Mouse (Mus musculus): ENCODE measurements around the gene Cfap299.

DNA sequence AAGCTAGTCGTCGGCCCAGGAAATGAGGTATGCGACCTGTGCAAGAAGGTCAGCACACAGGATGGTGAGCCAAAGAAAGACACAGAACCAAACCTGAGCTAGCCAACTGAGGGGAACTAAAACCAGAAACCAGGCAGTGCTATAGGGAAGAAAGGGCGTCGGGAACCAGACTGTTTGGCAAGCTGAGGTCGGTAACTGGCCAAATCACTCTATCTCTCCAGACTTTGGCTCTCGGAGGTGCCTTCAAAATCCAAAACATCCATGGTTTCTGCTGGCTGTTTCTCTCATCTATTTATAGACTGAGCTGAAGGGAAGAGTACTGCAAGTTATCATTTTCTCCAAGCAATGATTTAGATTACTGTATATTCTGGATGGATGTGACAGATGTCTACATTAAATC is 477.9 kb downstream of the Cfap299 start:
- TF ChIP-seq POLR2A (IDR thresholded peaks at IDR 0.05; ENCODE audit: insufficient read depth, low read depth, low read length) (no peak), CTCF (IDR thresholded peaks at IDR 0.05; ENCODE audit: insufficient read depth, low read depth, low read length) (no peak)

Measured in olfactory bulb, adult 2 months (tissue).